Mouse (Mus musculus): Measurements from ENCODE around the gene Rab3gap1. TPM values are rescaled to one million over a fixed set of nuclear protein-coding genes. Genes with fewer than 3 reads are reported as not detected.

Rab3gap1 gene
- 9.9 and 13.6 TPM in 2 replicates for polyA plus RNA-seq (2012; rRNA removed)

GRCm38 (mm10) chr1:127868300-127869261 lies at the start of gene Rab3gap1:
Gene Rab3gap1 (plus strand): TSS chr1:127868773.

GRCm38 (mm10) chr1:127854486-127855222 lies 13.9 kb upstream of the Rab3gap1 start, which contains the start of gene Map3k19:
Gene Map3k19 (minus strand): TSS chr1:127855031.

Other genes starting within 250 kb of the Rab3gap1 start
- 0.48 and 0.61 TPM in 2 replicates for gene Tmem163, start 189.2 kb upstream of the Rab3gap1 start, polyA plus RNA-seq (2012; rRNA removed)
- not detected in 2 replicates for gene Acmsd, start 139.4 kb upstream of the Rab3gap1 start, polyA plus RNA-seq (2012; rRNA removed)
- 2.1 and 3.0 TPM in 2 replicates for gene Ccnt2, start 94.6 kb upstream of the Rab3gap1 start, polyA plus RNA-seq (2012; rRNA removed)
- gene Map3k19, start 13.7 kb upstream of the Rab3gap1 start, polyA plus RNA-seq (2012; rRNA removed) = not detected in 2 replicates
- 0.28 and 0.31 TPM in 2 replicates for gene Zranb3, start 234.3 kb downstream of the Rab3gap1 start, polyA plus RNA-seq (2012; rRNA removed)
- gene R3hdm1, start 234.5 kb downstream of the Rab3gap1 start, polyA plus RNA-seq (2012; rRNA removed) = 15.3 and 21.4 TPM in 2 replicates

All from stomach, adult 2 months (tissue).